Mouse (Mus musculus) embryonic facial prominence, embryonic 11.5 days (tissue): ENCODE measurements at regions not wholly inside any gene's neighbourhood (a gene's known extent, or its start where the extent isn't known, plus 50 kb on each side); places are given as distances from the start of the nearest gene placed in this dataset.

Experiments used
- ATAC-seq: fragments of 200-750 bp; cut with Nextera tagmentation; replicated peaks from 2 replicates; pipeline ENCODE4 v1.8.0; 2017; ENCODE audit warnings: low read depth; ENCODE audit not compliant: insufficient number of reproducible peaks, low FRiP score, low TSS enrichment
- DNase-seq: peaks from one replicate; pipeline ENCODE4 v3.0.0-alpha.2; 2015; ENCODE audit warnings: low spot score
- H3K27ac ChIP-seq: fragments of 300-500 bp; sonication (generic); replicated peaks from 2 replicates; pipeline ENCODE4 v1.5.1; 2014; ENCODE audit warnings: mild to moderate bottlenecking, low read depth, low read length, control low read depth
- H3K27me3 ChIP-seq: fragments of 300-500 bp; sonication (generic); 2 replicates; pipeline ENCODE4 v1.6.1; 2014; ENCODE audit warnings: mild to moderate bottlenecking, low read length, moderate library complexity, mixed read lengths; ENCODE audit not compliant: control insufficient read depth, insufficient read depth
- H3K36me3 ChIP-seq: fragments of 300-500 bp; sonication (generic); replicated peaks from 2 replicates; pipeline ENCODE4 v1.6.1; 2014; ENCODE audit warnings: low read depth, mild to moderate bottlenecking, low read length, moderate library complexity, mixed read lengths; ENCODE audit not compliant: control insufficient read depth, insufficient read depth
- H3K4me1 ChIP-seq: fragments of 300-500 bp; sonication (generic); 2 replicates; pipeline ENCODE4 v1.6.1; 2014; ENCODE audit warnings: low read length, mixed read lengths; ENCODE audit not compliant: control insufficient read depth, insufficient read depth
- H3K4me2 ChIP-seq: fragments of 300-500 bp; sonication (generic); 2 replicates; pipeline ENCODE4 v1.6.1; 2014; ENCODE audit warnings: low read depth, mild to moderate bottlenecking, control low read depth, low read length, moderate library complexity
- H3K4me3 ChIP-seq: fragments of 300-500 bp; sonication (generic); 2 replicates; pipeline ENCODE4 v1.5.1; 2014; ENCODE audit warnings: low read depth, low read length, control low read depth
- H3K9ac ChIP-seq: fragments of 300-500 bp; sonication (generic); replicated peaks from 2 replicates; pipeline ENCODE4 v1.6.1; 2014; ENCODE audit warnings: mild to moderate bottlenecking, control low read depth, low read length
- H3K9me3 ChIP-seq: fragments of 300-500 bp; sonication (generic); replicated peaks from 2 replicates; pipeline ENCODE4 v1.6.1; 2016; ENCODE audit warnings: mild to moderate bottlenecking, low read length, inconsistent platforms, mixed read lengths; ENCODE audit not compliant: control insufficient read depth
- WGBS: fragments of 180-500 bp; shearing (Covaris S2); extraction: QIAGEN DNeasy Blood & Tissue Kit; methylation state at CpG from one replicate; pipeline ENCODE4 v1.1.7; 2014; 5-methylcytosine and 5-hydroxymethylcytosine counted together

DNA sequence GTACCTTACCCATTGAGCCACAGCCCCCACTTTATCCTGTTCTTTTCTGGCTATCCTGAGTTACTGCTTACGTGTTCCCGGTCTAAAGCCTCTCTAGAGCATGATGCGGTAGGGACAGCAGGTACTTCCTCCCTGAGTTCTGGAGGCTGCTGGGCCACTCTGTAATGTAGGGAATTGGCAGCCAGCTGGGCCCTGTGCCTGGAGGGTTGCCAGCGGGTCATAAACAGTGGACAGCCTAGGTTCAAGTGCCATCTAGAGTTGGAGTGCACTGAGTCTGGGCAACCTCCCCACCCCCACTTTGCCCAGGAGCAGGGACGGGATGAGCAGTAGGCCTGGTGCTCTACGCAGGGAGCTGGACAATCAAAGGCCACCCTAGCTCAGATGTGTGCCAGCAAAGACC is 81.5 kb upstream of the Podxl start:
- H3K36me3 ChIP-seq, result no peaks in the 10 kb centered on the region
- H3K9ac ChIP-seq, result no peak overlapping the region
- H3K27me3 ChIP-seq, result no peaks in the 10 kb centered on the region
- no peaks in the 10 kb centered on the region for H3K9me3 ChIP-seq
- no peak overlapping the region for H3K27ac ChIP-seq
- H3K4me1 ChIP-seq, result no peaks in the 10 kb centered on the region
- DNase-seq, result no peak
- H3K4me2 ChIP-seq, result no peak overlapping the region
- WGBS, result 92% methylated on average over 6 of the region's 6 CpGs
- no peak for ATAC-seq
- H3K4me3 ChIP-seq, result no peak overlapping the region

DNA sequence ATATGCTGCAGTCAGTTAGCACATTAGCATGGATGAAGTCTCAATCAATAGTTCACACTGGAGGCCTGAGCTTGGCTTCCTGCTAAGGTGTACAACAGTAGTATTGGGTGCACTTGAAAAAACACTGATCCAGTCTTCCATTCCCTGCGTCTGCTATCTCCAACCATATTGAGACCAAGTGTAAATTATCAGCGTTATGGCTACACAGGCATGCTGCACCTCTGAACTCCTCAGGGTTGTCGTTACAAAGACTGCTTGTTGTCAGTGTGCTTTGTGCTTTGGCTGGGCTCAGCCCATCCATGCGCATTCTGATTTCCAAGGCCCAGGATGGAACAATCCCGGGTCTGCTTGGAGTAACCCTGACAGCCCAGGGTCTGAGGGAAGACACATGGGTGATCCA is 80.7 kb upstream of the Podxl start:
- H3K27me3 ChIP-seq, result no peaks in the 10 kb centered on the region
- H3K9ac ChIP-seq, result no peak overlapping the region
- DNase-seq, result no peak

DNA sequence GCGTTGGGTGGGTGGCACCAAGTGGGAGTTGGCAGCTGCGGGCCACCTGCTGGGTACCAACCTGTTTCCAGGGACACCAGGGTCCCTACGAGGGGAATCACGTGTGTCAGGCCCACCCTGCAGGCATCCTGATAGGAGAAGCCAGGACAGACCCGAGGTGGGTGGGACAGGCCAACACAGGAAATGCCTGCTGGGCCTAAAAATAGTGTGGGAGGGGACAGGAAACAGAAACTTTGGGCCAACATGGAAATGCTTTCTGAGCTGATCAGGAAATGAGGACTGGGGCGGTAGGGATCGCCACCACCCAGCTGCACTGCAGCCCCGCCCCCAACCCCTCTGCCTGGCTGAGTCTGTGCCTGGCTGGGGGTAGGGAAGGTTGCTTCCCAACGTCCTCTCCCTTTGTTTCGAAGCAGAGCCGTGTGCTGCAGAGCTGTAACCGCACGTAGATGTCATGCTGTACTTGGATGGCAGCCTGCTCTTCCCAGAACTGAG is 78.7 kb upstream of the Podxl start:
- H3K9me3 ChIP-seq, result no peaks in the 10 kb centered on the region

More for the DNA sequence above, 80.7 kb upstream of the Podxl start:
- ATAC-seq, result no peak
- Histone ChIP-seq H3K4me1 (no peaks in the 10 kb centered on the region), H3K36me3 (no peaks in the 10 kb centered on the region), H3K27ac (no peak overlapping the region), H3K4me3 (no peak overlapping the region), H3K4me2 (no peak overlapping the region), H3K9me3 (no peaks in the 10 kb centered on the region)
- WGBS, result 80% methylated on average over 5 of the region's 5 CpGs

DNA sequence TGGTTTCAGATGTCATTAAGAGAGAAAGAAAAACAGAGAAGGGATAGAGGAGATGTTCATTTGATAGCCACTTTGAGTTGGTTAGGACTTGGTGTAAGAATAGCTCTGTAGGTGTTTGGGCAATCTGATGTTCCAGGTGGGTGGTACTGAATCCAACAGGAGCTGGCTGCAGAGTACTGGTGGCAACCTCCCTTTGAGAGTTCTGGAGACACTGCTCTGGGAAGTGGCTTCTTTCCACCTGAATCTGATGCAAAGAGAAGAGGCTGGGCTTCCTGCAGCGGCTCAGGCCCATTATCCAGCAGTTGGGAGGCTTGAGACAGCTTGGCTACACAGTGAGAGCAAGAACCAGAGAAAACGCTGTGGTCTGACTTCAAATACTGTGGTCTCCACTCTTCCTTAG is 77.0 kb upstream of the Podxl start:
- ATAC-seq (no peak), DNase-seq (no peak)
- H3K4me2 ChIP-seq, result no peak overlapping the region
- H3K9ac ChIP-seq, result no peak overlapping the region
- H3K27me3 ChIP-seq, result no peaks in the 10 kb centered on the region
- no peaks in the 10 kb centered on the region for H3K4me1 ChIP-seq
- H3K4me3 ChIP-seq, result no peak overlapping the region
- WGBS, result 53% methylated on average over 2 of the region's 2 CpGs
- H3K9me3 ChIP-seq, result no peaks in the 10 kb centered on the region
- no peak overlapping the region for H3K27ac ChIP-seq
- H3K36me3 ChIP-seq, result no peaks in the 10 kb centered on the region

More for the DNA sequence above, 78.7 kb upstream of the Podxl start:
- peak; percentile 40 for DNase-seq
- H3K4me1 ChIP-seq, result no peaks in the 10 kb centered on the region
- no peak overlapping the region for H3K27ac ChIP-seq
- 20% methylated on average over 13 of the region's 13 CpGs for WGBS
- no peak overlapping the region for H3K9ac ChIP-seq
- H3K4me2 ChIP-seq, result no peak overlapping the region; the same call in 1 of the 2 replicates
- H3K4me3 ChIP-seq, result no peak overlapping the region
- ATAC-seq, result no peak
- no peaks in the 10 kb centered on the region for H3K27me3 ChIP-seq
- no peaks in the 10 kb centered on the region for H3K36me3 ChIP-seq

DNA sequence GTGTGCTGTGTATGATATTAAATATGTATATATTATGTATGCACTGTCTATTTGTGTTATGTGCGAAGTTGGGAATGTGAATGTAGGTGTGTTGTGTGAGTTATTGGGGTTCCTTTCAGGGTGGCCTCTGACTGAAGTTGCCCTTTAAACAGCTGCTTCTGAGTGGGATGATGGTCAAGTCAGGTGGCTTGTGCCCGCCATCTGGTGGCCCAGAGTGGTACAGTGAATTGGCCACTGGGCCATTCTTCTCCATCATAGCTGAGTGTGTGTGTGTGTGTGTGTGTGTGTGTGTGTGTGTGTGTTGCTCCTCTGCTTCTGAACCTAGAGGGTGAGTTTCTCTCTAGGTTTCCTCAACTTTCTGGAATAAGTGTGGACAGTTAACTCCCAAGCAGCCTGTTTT is 75.7 kb upstream of the Podxl start:
- Histone ChIP-seq H3K36me3 (no peaks in the 10 kb centered on the region), H3K4me1 (no peaks in the 10 kb centered on the region), H3K4me3 (no peak overlapping the region), H3K4me2 (no peak overlapping the region), H3K27me3 (no peaks in the 10 kb centered on the region), H3K27ac (no peak overlapping the region), H3K9me3 (no peaks in the 10 kb centered on the region), H3K9ac (no peak overlapping the region)
- DNase-seq (peak; percentile 72), ATAC-seq (no peak)
- WGBS, result 22% methylated on average over 2 of the region's 2 CpGs

DNA sequence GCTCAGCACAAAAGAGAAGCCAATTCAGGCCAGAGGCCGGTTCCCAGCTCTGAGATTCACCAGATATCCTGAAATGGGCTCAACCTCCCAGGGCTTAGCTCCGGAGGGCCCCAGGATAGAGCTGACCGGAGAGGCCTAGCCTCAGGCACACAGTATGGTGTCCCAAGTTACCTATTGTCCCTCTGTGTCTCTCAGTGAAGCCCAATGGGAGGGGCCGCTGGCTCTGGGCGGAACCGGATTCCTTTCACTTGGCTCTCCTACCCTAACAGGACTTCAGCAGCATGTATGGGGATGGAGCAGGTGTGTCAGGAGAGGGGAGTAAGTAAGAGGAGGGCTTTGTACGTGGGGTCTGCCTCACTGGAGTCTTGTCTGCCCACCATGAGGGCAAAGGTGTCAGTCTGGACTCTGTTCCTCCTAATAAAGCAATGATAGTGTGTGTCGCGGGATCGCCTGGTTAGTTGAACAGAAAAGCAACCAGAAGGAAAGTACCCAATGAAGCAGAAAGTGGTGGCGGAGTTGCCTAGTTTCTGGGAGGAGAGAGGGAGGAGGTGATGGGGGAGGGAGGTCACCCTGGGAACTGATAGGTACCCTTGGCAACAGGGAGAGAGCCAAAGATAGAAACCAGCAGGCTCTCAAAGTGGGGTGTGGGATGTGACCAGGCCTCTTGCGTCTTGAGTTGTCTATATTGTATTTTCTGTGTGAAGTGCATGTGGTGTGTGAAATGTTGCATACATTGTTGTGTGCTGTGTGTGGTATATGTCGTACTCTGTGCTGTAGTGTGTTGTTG is 74.8 kb upstream of the Podxl start:
- WGBS, result 41% methylated on average over 13 of the region's 13 CpGs
- no peaks in the 10 kb centered on the region for H3K4me1 ChIP-seq
- no peaks in the 10 kb centered on the region for H3K27me3 ChIP-seq
- H3K27ac ChIP-seq, result no peak overlapping the region
- DNase-seq, result no peak
- H3K9ac ChIP-seq, result no peak overlapping the region
- H3K9me3 ChIP-seq, result no peaks in the 10 kb centered on the region
- ATAC-seq, result 0 out of 2 replicates have a peak, but pooled peaks have one; percentile 42
- no peak overlapping the region for H3K4me2 ChIP-seq
- no peak overlapping the region for H3K4me3 ChIP-seq
- H3K36me3 ChIP-seq, result no peaks in the 10 kb centered on the region

DNA sequence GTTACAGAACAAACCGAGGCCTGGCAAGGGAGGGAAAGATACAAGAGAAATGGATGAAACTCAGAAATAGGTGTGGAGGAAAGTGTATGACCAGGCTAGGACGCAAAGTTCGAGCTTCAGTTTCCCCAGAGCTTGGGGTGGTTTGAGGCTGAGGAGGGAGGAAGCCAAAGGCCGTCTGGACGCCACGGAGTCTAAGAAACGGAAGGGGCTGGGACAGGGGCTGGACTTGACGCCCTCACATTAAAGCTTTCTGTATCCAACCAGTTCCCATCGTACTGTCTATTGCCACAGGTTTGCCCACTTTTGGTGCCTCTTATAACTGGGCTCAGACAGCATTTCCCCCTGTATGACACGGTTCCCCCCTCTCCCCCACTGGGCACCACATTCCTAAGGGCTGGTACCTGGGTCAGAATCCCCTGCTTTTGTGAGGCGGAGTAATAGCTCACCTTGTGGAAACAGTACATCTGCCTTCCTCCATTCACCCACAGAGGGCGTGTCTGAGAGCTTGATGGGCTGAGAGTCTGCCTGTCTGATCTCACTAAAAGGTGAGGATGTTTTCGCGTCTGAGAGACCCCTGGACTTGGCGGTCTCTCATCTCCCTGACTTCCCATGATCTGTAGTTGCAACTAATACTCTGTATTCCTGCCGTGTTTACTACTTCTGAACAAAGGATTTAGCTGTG is 73.7 kb upstream of the Podxl start:
- Histone ChIP-seq H3K9ac (no peak overlapping the region), H3K27ac (no peak overlapping the region), H3K4me2 (no peak overlapping the region), H3K9me3 (no peaks in the 10 kb centered on the region), H3K36me3 (no peaks in the 10 kb centered on the region), H3K4me3 (no peak overlapping the region), H3K4me1 (no peaks in the 10 kb centered on the region), H3K27me3 (no peaks in the 10 kb centered on the region)
- 10% methylated on average over 16 of the region's 16 CpGs for WGBS
- DNase-seq (peak; percentile 37), ATAC-seq (no peak)

DNA sequence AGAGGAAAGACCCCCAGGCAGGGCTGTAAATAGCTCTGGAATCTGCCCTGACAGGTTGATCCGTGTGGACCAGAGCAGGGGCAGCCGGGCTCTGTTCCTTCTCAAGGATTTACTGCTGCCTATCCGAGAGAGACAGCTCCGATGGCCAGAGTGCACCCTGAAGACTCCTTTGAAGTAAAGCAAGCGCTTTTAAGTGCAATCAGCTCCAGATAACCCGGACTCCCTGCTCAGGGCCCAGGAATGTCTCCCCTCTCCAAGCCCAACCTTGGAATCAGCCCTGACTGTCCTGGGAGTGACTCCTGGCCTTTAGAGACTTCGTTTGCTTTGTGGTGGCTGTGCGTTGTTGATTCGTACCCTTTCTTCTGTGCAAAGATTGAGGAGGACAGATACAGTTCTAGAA is 73.2 kb upstream of the Podxl start:
- no peak overlapping the region for H3K4me3 ChIP-seq
- no peaks in the 10 kb centered on the region for H3K4me1 ChIP-seq
- DNase-seq (no peak), ATAC-seq (no peak)
- no peak overlapping the region for H3K27ac ChIP-seq
- no peak overlapping the region for H3K9ac ChIP-seq
- H3K27me3 ChIP-seq, result no peaks in the 10 kb centered on the region
- H3K9me3 ChIP-seq, result no peaks in the 10 kb centered on the region
- H3K36me3 ChIP-seq, result no peaks in the 10 kb centered on the region
- no peak overlapping the region for H3K4me2 ChIP-seq
- 16% methylated on average over 9 of the region's 9 CpGs for WGBS
